Mouse (Mus musculus) midbrain, embryonic 12.5 days (tissue): Measurements from ENCODE around the gene Alpk3. TPM values are rescaled to one million over a fixed set of nuclear protein-coding genes. Genes with fewer than 3 reads are reported as not detected.

Experiments
- ATAC-seq: fragments of 200-750 bp; cut with Nextera tagmentation; 2 replicates; pipeline ENCODE4 v1.8.0; 2017; ENCODE audit warnings: low read depth, moderate TSS enrichment, moderate library complexity; ENCODE audit not compliant: low FRiP score
- H3K27ac ChIP-seq: fragments of 300-500 bp; sonication (generic); replicated peaks from 2 replicates; pipeline ENCODE4 v1.5.1; 2016; ENCODE audit warnings: mild to moderate bottlenecking
- H3K27me3 ChIP-seq: fragments of 300-500 bp; sonication (generic); 2 replicates; pipeline ENCODE4 v1.6.1; 2016; ENCODE audit warnings: mild to moderate bottlenecking
- H3K36me3 ChIP-seq: fragments of 300-500 bp; sonication (generic); 2 replicates; pipeline ENCODE4 v1.6.1; 2016
- H3K4me1 ChIP-seq: fragments of 300-500 bp; sonication (generic); 2 replicates; pipeline ENCODE4 v1.6.1; 2016
- H3K4me2 ChIP-seq: fragments of 300-500 bp; sonication (generic); replicated peaks from 2 replicates; pipeline ENCODE4 v1.6.1; 2016; ENCODE audit warnings: mild to moderate bottlenecking, moderate library complexity
- H3K4me3 ChIP-seq: fragments of 300-500 bp; sonication (generic); 2 replicates; pipeline ENCODE4 v1.5.1; 2016; ENCODE audit warnings: mild to moderate bottlenecking
- H3K9ac ChIP-seq: fragments of 300-500 bp; sonication (generic); replicated peaks from 2 replicates; pipeline ENCODE4 v1.6.1; 2016; ENCODE audit warnings: mild to moderate bottlenecking, moderate library complexity
- H3K9me3 ChIP-seq: fragments of 300-500 bp; sonication (generic); 2 replicates; pipeline ENCODE4 v1.6.1; 2016; ENCODE audit warnings: mild to moderate bottlenecking
- WGBS: fragments of 180-500 bp; shearing (Covaris S2); methylation state at CpG from one replicate; pipeline ENCODE4 v1.1.7; 2016; 5-methylcytosine and 5-hydroxymethylcytosine counted together
- polyA plus RNA-seq: library from polyadenylated mRNA; unstranded; fragments of >200 nt; fragmentation: Nextera tagmentation; extraction: Ambion mirVana; gene quantifications from 2 replicates; pipeline ENCODE4 v1.2.1, GENCODE M21; 2016

The Alpk3 gene
- 0.05 TPM in 2 replicates for polyA plus RNA-seq

DNA sequence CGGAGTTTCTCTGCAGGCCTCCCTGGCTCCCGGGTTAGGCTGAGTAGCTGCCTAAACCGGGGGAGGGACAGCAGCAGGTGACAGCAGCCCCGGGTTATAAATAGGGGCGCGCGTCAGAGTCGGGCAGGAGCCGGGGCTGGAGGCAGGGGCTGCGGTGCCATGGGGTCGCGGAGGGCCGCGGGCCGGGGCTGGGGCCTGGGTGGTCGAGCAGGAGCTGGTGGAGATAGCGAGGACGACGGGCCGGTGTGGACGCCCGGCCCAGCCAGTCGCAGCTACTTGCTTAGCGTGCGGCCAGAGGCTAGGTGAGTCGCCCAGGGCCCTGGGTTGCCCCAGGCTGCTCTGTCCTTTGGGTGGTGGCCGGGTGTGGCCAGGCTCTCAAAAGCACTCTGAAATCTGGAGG, at the start of gene Alpk3:
Gene Alpk3 (plus strand): TSS at position 130 of the 400 bp plus-strand sequence.
- no peak for ATAC-seq
- Histone ChIP-seq H3K4me2 (no peak within 1 kb of the TSS), H3K4me1 (no peaks in the 10 kb centered on the region), H3K36me3 (no peaks in the 10 kb centered on the region), H3K27me3 (no peaks in the 10 kb centered on the region), H3K9me3 (0 out of 2 replicates have a peak, but pooled peaks cover 2% of the 10 kb centered on the region), H3K9ac (no peak within 1 kb of the TSS), H3K27ac (no peak within 1 kb of the TSS), H3K4me3 (no peak within 1 kb of the TSS)
- WGBS, result 42% methylated on average over 27 of the region's 27 CpGs

DNA sequence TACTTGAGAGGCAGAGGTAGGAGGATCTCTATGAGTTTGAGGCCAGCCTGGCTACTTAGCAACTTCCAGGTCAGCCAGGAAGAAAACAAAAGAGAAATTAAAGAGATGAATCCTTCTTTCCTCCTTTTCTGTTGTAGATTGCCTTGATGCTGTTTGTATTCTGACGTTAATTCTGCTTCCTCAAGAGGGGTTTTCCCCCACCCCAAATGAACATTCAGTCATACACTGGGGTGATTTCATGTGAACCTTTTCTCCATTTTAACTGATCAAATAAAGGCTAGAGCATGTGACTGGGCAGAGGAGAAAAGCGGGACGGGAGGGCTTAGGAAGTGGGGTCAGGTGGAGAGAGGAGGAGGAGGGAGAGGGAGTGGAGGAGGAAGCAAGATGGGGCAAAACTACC, 49.1 kb upstream of the Alpk3 start:
- Histone ChIP-seq H3K4me2 (no peak overlapping the region), H3K27me3 (no peaks in the 10 kb centered on the region), H3K4me1 (no peaks in the 10 kb centered on the region), H3K4me3 (no peak overlapping the region), H3K36me3 (peaks cover 16% of the 10 kb centered on the region; the same call in 1 of the 2 replicates), H3K9me3 (no peaks in the 10 kb centered on the region), H3K9ac (no peak overlapping the region), H3K27ac (no peak overlapping the region)
- no peak for ATAC-seq
- WGBS, result 76% methylated on average over 3 of the region's 3 CpGs

- Histone ChIP-seq H3K4me3 (no peak overlapping the region), H3K9me3 (no peaks in the 10 kb centered on the region), H3K27ac (no peak overlapping the region), H3K4me2 (no peak overlapping the region), H3K27me3 (no peaks in the 10 kb centered on the region), H3K9ac (no peak overlapping the region), H3K36me3 (peaks cover 16% of the 10 kb centered on the region; the same call in 1 of the 2 replicates), H3K4me1 (no peaks in the 10 kb centered on the region)
- no peak for ATAC-seq
- WGBS, result 97% methylated on average over 3 of the region's 3 CpGs
Measured at GRCm38 (mm10) chr7:81011576-81011975, 45.8 kb upstream of the Alpk3 start.

DNA sequence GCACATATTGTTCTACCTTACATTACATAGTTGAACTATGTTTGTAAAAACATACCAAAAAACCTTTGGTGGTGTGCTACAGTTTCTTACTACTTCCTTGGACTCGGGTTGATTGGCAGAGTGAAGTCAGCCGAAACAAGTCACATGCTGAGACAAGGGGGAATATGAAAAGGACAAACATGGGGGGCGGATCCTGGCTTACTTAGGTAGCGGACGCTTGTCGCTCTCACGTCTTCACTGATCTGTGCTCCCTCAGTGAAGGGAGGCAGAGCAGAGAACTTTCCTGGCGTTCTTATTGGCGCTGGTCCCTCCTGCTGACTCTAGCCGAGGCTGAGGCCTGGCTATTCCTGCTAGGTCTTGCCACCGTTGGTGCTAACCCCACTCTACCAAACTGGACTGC, 37.1 kb upstream of the Alpk3 start:
- WGBS, result 44% methylated on average over 11 of the region's 11 CpGs
- Histone ChIP-seq H3K4me2 (no peak overlapping the region), H3K4me3 (no peak overlapping the region), H3K27ac (no peak overlapping the region), H3K4me1 (no peaks in the 10 kb centered on the region), H3K36me3 (peaks cover 23% of the 10 kb centered on the region), H3K9ac (no peak overlapping the region), H3K9me3 (no peaks in the 10 kb centered on the region), H3K27me3 (no peaks in the 10 kb centered on the region)
- ATAC-seq, result no peak

DNA sequence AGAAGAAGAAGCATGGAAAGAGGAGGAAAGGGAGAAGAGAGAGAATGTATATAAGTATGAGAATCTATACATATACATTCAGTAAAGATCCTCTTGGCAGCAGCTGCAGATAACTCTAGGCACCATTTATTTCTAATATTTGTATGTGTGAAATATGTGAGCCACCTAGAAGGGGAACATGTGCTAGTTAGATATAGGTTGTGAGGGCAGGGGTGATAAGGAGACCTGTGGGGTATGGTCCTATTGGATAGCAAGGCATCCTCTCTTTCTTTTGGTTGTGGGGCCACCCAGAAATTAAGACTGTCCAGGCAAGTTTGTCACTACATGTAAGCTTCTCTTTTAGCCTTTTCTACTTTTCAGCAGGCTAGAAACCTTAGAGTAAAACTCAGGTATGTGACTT, 34.7 kb upstream of the Alpk3 start:
- no peaks in the 10 kb centered on the region for H3K9me3 ChIP-seq
- H3K27ac ChIP-seq, result no peak overlapping the region
- no peak overlapping the region for H3K4me3 ChIP-seq
- H3K4me2 ChIP-seq, result no peak overlapping the region
- H3K9ac ChIP-seq, result no peak overlapping the region
- H3K36me3 ChIP-seq, result peaks cover 41% of the 10 kb centered on the region
- no peak for ATAC-seq
- no peaks in the 10 kb centered on the region for H3K4me1 ChIP-seq
- H3K27me3 ChIP-seq, result no peaks in the 10 kb centered on the region

- ATAC-seq, result no peak
- whole genome bisulfite sequencing, result 63% methylated on average over 5 of the region's 5 CpGs
Measured at GRCm38 (mm10) chr7:81024118-81024517, 33.3 kb upstream of the Alpk3 start.

DNA sequence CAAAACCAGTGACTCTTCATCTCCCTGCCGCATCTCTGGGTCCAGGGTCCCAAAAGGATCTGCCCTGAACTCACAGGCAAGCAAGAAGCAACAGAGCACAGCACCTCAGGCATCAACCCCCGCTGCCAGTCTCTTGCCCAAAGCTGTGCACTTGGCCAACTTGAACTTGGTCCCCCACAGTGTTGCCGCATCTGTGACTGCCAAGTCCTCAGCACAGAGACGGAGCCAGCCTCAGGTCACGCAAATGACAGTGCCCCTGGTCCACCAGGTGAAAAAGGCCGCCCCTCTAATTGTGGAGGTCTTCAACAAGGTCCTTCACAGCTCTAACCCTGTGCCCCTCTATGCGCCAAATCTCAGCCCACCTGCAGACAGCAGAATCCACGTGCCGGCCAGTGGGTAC, 32.7 kb upstream of the Alpk3 start:
- ATAC-seq, result no peak
- H3K4me2 ChIP-seq, result no peak overlapping the region
- H3K4me1 ChIP-seq, result no peaks in the 10 kb centered on the region
- H3K9ac ChIP-seq, result no peak overlapping the region
- no peaks in the 10 kb centered on the region for H3K9me3 ChIP-seq
- no peaks in the 10 kb centered on the region for H3K27me3 ChIP-seq
- 98% methylated on average over 9 of the region's 9 CpGs for WGBS
- no peak overlapping the region for H3K4me3 ChIP-seq
- peaks cover 50% of the 10 kb centered on the region for H3K36me3 ChIP-seq
- H3K27ac ChIP-seq, result no peak overlapping the region

More at GRCm38 (mm10) chr7:81024118-81024517, 33.3 kb upstream of the Alpk3 start:
- Histone ChIP-seq H3K4me3 (no peak overlapping the region), H3K9ac (no peak overlapping the region), H3K27ac (no peak overlapping the region), H3K4me2 (no peak overlapping the region), H3K36me3 (peaks cover 45% of the 10 kb centered on the region), H3K9me3 (no peaks in the 10 kb centered on the region), H3K27me3 (no peaks in the 10 kb centered on the region), H3K4me1 (no peaks in the 10 kb centered on the region)

GRCm38 (mm10) chr7:81025751-81026150, 31.6 kb upstream of the Alpk3 start:
- Histone ChIP-seq H3K4me2 (no peak overlapping the region), H3K9ac (no peak overlapping the region), H3K9me3 (no peaks in the 10 kb centered on the region), H3K4me3 (no peak overlapping the region), H3K27me3 (no peaks in the 10 kb centered on the region), H3K27ac (no peak overlapping the region), H3K36me3 (peaks cover 61% of the 10 kb centered on the region), H3K4me1 (no peaks in the 10 kb centered on the region)
- ATAC-seq, result no peak
- WGBS, result 90% methylated on average over 2 of the region's 2 CpGs

GRCm38 (mm10) chr7:81039711-81040110, 17.7 kb upstream of the Alpk3 start:
- Histone ChIP-seq H3K9ac (no peak overlapping the region), H3K27ac (no peak overlapping the region), H3K4me1 (no peaks in the 10 kb centered on the region), H3K9me3 (no peaks in the 10 kb centered on the region), H3K4me3 (no peak overlapping the region), H3K4me2 (no peak overlapping the region), H3K27me3 (no peaks in the 10 kb centered on the region), H3K36me3 (peaks cover 70% of the 10 kb centered on the region)
- ATAC-seq, result no peak
- WGBS, result 91% methylated on average over 2 of the region's 2 CpGs

- Histone ChIP-seq H3K36me3 (peaks cover 55% of the 10 kb centered on the region), H3K27ac (no peak overlapping the region), H3K4me2 (no peak overlapping the region), H3K9me3 (no peaks in the 10 kb centered on the region), H3K4me3 (no peak overlapping the region), H3K27me3 (no peaks in the 10 kb centered on the region), H3K9ac (no peak overlapping the region), H3K4me1 (no peaks in the 10 kb centered on the region)
- no peak for ATAC-seq
- 79% methylated on average over 5 of the region's 5 CpGs for WGBS
Measured at GRCm38 (mm10) chr7:81043023-81043620, 14.3 kb upstream of the Alpk3 start.

- 95% methylated on average over 3 of the region's 3 CpGs for WGBS
- H3K4me3 ChIP-seq, result no peak overlapping the region
- H3K4me1 ChIP-seq, result no peaks in the 10 kb centered on the region
- no peak overlapping the region for H3K9ac ChIP-seq
- no peaks in the 10 kb centered on the region for H3K27me3 ChIP-seq
- 0 out of 2 replicates have a peak, but pooled peaks cover 8% of the 10 kb centered on the region for H3K36me3 ChIP-seq
- no peak for ATAC-seq
- no peak overlapping the region for H3K4me2 ChIP-seq
- no peak overlapping the region for H3K27ac ChIP-seq
- no peaks in the 10 kb centered on the region for H3K9me3 ChIP-seq
Measured at GRCm38 (mm10) chr7:81047847-81048246, 9.6 kb upstream of the Alpk3 start.

DNA sequence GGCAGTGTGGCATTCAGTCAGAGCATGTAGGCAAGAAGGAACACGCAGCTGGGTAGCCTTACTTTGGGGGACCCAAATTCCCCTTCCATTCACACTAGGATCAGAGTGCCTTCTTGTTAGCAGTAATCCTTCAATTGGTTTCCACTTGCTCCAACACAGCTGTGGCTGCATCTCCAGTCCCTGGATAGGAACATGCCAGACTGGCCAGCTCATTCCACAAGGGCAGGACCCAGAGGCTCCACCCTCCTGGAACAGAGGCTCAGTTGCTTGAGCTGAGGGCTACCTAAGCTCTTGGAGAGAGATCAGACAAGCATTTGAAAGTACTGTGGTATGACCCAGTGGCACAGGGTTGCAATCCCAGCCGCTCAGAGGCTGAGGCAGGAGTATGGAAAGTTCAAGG, 8.9 kb upstream of the Alpk3 start:
- Histone ChIP-seq H3K9ac (no peak overlapping the region), H3K4me1 (no peaks in the 10 kb centered on the region), H3K27ac (no peak overlapping the region), H3K36me3 (0 out of 2 replicates have a peak, but pooled peaks cover 3% of the 10 kb centered on the region), H3K4me3 (no peak overlapping the region), H3K27me3 (no peaks in the 10 kb centered on the region), H3K9me3 (no peaks in the 10 kb centered on the region), H3K4me2 (no peak overlapping the region)
- WGBS, result 80% methylated on average over 2 of the region's 2 CpGs
- no peak for ATAC-seq

GRCm38 (mm10) chr7:81049966-81050365, 7.4 kb upstream of the Alpk3 start:
- no peaks in the 10 kb centered on the region for H3K36me3 ChIP-seq
- 83% methylated on average over 5 of the region's 5 CpGs for WGBS
- no peak for ATAC-seq
- no peak overlapping the region for H3K4me3 ChIP-seq
- no peaks in the 10 kb centered on the region for H3K4me1 ChIP-seq
- no peaks in the 10 kb centered on the region for H3K9me3 ChIP-seq
- no peak overlapping the region for H3K9ac ChIP-seq
- no peaks in the 10 kb centered on the region for H3K27me3 ChIP-seq
- no peak overlapping the region for H3K4me2 ChIP-seq
- H3K27ac ChIP-seq, result no peak overlapping the region
